Mouse (Mus musculus) layer of hippocampus, adult 11-12 months (tissue): ENCODE data around the gene Map3k6.
A peak's percentile ranks its signal among the peaks of the same experiment; 100 is the strongest.

Experiments
- DNase-seq: peaks from one replicate; pipeline ENCODE4 v3.0.0; 2022; ENCODE audit warnings: low spot score

The Map3k6 gene

GRCm38 (mm10) chr4:133285950-133286349 lies 45.3 kb downstream of the Map3k6 start:
- DNase-seq: no peak

- no peak for DNase-seq
Observed at GRCm38 (mm10) chr4:133286476-133287077, 46.0 kb downstream of the Map3k6 start.

- DNase-seq: no peak
Observed at GRCm38 (mm10) chr4:133291255-133291654, 50.6 kb downstream of the Map3k6 start.

GRCm38 (mm10) chr4:133292405-133292804 lies 51.8 kb downstream of the Map3k6 start:
- DNase-seq: no peak

GRCm38 (mm10) chr4:133292901-133293843 lies 52.6 kb downstream of the Map3k6 start:
- DNase-seq: no peak

GRCm38 (mm10) chr4:133294084-133294483 lies 53.5 kb downstream of the Map3k6 start:
- no peak for DNase-seq

- DNase-seq: no peak
Observed at GRCm38 (mm10) chr4:133297360-133297759, 56.7 kb downstream of the Map3k6 start.

- DNase-seq: peak; percentile 87
Observed at GRCm38 (mm10) chr4:133297801-133298238, 57.2 kb downstream of the Map3k6 start.

- peak; percentile 60 for DNase-seq
Observed at GRCm38 (mm10) chr4:133298516-133299365, 58.1 kb downstream of the Map3k6 start.

GRCm38 (mm10) chr4:133299701-133300100 lies 59.1 kb downstream of the Map3k6 start:
- DNase-seq: peak; percentile 63

- no peak for DNase-seq
Observed at GRCm38 (mm10) chr4:133300421-133300820, 59.8 kb downstream of the Map3k6 start.

GRCm38 (mm10) chr4:133301802-133302201 lies 61.2 kb downstream of the Map3k6 start:
- peak; percentile 79 for DNase-seq
